Mouse (Mus musculus) embryo, embryonic 9.5 days (tissue): ENCODE data around the gene Cep72.
"Not testable (repeated sequence)": the region's sequence is repeated elsewhere in the genome, so short reads cannot be mapped to it uniquely, and the experiment has no call there.

Source experiments
- DNase-seq: peaks from one replicate; pipeline ENCODE4 v3.0.0-alpha.2; 2017; ENCODE audit errors: extremely low spot score

Cep72 gene

GRCm38 (mm10) chr13:74061613-74062377 is at the start of gene Cep72:
Gene Cep72 (minus strand): TSS chr13:74062299.
- DNase-seq: peak; percentile 97

DNA sequence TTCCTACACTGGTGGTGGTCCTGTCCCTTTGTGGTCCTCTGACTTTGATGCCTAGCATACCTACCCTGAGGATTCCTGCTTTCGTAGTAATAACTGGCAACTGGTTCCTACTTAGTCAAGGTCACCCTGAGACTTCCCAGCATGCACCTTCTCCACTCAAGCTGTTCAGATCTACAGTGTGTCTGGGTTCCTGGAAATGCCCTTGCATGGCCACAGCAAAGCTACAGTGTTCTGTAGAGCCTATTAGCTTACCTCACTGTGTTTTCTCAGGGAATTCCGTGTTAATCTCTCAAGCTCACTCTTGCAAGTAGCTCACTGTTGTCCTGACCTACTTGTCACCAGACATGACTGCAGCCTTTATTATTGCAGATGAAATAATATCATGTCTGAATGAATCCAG is 45.3 kb upstream of the Cep72 start:
- no peak for DNase-seq

DNA sequence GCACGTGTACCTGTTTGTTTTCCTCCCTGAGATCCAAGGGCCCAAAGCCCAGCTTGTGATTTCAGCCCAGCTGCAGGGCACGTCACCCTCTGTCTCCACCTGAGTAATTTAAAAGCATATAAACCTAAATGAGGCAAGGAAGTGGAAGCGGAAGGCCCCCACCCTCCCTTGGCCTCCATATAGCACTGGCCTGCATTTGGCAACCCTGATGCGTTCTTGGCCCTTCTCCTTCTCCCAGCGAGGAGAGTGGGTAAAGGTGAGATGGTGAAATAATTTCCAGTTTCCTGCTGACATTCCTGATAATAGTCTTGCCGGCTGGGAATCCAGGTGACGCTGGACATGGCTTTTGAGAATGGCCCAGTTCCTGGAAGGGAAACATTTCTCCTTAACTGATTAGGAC is 42.3 kb upstream of the Cep72 start:
- DNase-seq: no peak

- DNase-seq: no peak
These were observed 40.9 kb upstream of the Cep72 start for GRCm38 (mm10) chr13:74102831-74103582.

DNA sequence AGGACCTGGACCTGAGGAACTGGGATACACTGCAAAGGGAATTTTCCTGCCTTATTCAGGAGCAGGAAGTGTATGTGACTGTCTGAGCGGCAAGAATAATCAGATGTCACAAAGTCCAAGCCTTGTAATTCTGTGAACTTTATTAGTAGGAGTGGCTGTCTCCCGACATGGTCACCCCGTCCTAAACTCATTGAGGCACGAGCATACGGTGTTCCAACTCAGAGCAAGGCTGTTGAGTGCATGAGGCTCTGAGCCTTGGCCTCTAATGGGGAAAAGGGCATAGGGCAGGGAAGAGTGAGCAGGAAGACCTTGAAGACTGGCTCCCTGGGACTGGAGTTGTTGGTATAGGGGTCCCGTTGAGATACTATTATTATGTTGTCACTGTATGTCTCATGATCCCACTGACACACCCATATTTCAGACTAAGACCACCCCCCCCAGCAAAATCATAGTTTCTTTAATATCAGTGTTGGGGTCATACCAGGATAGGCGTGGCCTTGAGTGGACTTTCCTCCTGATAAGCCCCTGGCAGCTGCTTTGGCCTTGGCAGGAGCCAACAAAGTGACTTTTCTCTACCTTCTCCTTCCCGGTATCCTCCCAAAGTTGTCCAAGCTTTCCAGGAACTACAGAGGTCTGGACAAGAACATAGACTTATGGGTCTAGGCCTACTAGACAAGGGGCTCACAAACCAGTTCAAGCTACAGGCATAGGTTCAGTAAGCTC is 40.2 kb upstream of the Cep72 start:
- no peak for DNase-seq

DNA sequence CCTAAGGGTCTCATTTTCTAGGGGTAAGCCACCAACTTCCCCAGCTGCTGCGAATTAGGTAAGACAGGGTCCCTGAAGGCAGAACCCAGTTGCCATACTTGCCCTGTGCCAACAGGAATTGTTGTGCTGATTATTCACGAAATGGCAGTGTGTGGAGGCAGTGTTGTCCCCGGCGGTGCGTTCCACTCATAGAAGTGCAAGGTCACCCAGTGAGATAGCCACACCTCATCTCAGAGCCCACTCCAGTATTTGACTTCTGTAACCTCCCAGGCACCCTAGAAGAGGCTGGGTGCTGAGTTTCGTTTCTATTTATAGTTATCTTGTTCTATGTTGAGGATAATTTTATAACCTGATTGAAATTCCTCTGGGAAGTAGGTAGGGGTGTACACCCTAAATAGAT is 36.8 kb upstream of the Cep72 start:
- no peak for DNase-seq

DNA sequence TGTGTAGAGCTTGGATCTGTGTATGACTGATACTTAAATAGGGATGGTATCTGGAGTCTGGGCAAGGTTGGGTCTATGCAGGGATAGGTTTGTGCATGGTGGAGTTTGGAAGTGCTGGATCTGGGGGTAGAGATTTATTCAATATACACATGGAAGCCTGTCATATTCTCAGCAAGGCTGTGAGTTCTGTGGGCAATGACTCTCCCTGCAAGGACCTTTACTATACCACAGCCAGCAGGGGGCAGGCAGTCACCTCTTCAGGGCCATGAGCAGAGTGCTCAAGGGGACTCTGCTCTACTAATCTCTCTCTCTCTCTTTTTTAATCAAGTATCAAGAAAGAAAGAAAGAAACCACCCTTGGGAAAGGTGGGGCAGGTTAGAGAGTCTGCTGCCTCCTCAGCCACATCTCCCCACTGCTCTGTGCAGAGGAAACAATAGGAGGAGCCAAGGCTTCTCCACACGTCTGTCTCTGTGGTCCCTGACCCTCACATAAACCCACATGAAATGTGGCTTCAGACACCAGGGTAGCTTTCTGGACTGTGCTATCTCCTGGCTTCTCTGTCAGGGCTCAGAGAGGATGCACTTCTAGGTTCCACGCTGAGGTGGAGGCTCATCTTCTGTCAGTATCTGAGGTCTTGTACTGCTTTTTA is 34.7 kb upstream of the Cep72 start:
- DNase-seq: peak; percentile 49

DNA sequence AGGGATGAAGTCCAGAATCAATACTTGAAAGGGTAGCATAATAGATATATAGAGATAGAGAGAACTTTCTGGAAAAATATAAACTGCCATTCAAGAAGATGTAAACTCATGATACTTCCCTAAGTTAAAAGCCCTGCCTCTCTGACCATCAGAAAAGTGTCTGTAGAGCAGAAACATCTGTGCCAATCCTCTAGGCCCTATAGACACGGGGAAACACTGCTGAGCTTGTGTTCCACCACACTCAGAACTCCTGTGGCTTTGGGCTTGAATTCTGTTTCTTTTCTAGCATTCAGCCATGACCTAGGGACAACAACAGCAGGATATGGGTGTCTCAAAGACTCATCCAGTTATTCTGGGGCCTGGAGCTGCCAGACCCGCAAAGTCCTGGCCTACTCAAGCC is 33.8 kb upstream of the Cep72 start:
- no peak for DNase-seq

DNA sequence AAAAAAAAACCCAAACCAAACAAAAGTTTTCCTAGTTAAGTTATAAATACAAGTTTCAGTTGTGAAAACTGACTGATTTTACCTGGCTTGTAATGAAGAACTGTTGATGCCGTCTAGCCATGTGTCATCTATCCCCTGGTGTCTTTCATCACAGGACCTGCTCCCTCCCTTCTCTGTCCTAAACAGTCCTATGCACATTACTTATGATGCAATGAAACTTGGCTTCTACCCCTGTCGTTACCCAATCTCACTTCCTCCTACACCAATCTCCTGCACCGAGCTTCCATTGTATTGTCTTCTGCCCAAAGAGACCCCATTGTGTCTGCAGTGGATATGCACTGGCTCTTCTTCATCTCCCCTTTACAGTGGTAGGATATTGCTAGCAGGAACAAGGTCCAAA is 28.2 kb upstream of the Cep72 start:
- DNase-seq: no peak

GRCm38 (mm10) chr13:74073369-74073768 is 11.3 kb upstream of the Cep72 start:
- no peak for DNase-seq

DNA sequence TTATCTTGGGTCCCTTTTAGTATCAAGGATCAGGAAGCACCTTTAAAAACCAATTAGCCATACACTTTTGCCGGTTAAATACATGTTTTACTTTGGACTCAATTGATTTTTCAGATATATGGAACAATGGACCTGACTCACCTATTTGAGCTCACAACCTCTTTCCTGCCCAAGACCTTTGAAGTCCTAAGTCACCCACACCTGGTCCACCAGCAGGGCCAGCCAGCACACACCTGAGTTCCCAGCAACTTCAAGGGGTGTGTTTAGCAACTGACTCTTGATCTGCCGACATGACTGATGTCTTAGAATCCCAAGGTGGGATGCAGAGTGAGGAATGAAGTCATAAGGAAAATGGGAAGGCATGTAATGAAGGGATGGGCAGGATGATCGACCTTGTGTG is 9.6 kb upstream of the Cep72 start:
- DNase-seq: no peak

DNA sequence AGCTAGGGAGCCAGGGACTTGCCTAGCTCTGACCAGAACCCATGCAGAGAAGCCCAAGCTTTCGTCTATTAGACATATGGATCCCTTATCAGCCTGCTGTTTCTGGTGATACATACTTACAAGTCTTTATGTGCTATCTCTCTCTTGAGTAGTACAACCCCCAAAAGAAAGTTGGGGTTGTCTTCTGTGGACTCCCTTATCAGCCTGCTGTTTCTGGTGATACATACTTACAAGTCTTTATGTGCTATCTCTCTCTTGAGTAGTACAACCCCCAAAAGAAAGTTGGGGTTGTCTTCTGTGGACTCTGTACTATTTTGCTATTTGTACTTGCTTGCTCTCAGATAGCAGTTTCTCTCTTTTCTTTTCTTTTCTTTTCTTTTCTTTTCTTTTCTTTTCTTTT is 9.1 kb upstream of the Cep72 start:
- DNase-seq: not testable (repeated sequence)

DNA sequence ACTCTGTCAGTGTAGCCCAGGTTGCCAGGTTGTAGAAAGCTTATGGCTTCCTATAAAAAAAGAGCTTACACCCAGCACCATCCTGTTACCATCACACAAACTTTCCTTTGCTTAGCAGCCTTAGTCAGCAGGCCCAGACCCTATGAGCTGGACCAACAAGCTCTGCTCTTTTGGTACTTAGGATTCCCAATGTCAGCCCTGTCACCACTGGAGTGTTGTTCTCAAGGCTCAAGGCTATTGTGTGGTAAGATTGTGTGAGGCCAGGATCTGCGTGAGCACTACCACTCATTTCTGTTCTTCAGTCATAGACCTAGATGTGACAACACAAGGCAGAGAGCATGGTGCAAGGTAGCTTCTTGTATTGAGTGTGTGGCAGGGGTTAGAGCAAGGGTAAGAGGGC is 4.5 kb upstream of the Cep72 start:
- no peak for DNase-seq

- no peak for DNase-seq
These were observed 1.4 kb upstream of the Cep72 start for GRCm38 (mm10) chr13:74063340-74064050.

DNA sequence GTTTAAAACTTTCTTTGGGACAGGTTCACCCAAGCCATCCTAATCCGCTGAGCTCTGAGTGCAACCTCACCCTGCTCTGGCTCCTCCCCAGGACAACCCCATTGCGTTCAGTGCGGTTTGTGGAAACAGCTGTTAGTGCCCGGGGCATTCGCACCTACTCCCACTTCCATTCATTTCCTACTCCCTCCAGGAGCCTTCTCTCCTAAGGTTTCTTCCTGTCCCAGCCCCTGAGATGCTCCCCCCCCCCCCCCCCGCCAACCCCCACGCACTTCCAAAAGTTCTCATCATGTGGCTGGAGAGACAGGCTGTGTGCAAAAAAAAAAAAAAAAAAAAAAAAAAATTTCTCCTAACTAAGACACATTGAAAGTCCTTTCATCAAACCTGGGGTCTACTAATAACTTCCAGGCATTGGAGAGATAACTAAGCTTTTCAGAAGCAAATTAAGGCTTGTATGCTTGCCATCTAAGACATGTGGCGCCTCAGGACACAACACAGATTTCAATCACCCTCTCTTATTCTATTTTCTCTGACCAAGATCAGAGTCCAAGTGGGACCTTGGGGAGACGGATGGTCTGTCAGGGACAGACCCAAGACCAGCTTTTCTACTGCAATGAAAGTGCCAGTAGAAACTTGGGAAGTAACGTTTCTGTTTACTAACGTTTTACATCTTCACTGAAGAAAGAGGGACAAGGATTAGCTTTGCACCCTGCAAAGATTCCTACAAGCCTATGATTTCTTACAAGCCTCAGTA is 454 bp upstream of the Cep72 start:
- DNase-seq: no peak

- DNase-seq: no peak
These were observed 4.0 kb downstream of the Cep72 start for GRCm38 (mm10) chr13:74058081-74058480.

DNA sequence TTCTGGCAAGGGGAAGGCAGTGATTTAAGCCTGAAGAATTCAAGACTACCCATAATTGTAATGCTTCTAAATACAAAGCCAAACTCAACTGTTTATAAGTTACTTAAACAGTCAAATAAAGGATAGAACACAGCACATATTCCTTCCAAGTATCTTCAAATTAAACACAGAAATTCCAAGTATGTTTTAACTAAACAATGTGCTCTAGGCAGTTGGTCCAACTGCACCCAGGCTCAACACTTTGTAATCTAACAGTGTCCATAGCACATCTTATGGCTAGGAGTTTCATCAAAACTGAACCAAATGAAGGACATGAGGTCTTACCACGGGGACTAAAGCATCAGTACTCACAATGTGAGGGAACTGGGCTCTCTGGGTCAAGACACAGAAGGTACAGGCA is 5.9 kb downstream of the Cep72 start:
- no peak for DNase-seq

GRCm38 (mm10) chr13:74039926-74040325 is 22.2 kb downstream of the Cep72 start:
- no peak for DNase-seq

DNA sequence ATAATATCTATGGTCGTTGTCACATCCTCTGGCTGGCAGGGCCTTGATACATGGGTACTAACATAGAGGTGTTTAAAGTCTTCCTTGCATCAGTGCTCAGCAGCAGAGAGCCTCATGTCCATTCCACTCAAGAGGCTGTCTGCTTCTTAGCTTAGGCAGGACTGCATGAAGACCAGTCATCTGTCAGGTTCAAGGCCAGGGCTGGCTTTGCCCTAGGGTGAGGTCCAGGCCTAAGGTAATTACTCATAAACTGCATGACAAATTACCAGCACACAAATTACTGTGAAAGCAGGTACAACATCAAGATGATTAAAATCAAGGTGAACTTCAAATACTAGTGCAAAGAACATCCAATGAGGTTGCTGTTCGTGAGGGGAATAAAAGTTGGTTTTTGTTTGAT is 26.3 kb downstream of the Cep72 start:
- no peak for DNase-seq

DNA sequence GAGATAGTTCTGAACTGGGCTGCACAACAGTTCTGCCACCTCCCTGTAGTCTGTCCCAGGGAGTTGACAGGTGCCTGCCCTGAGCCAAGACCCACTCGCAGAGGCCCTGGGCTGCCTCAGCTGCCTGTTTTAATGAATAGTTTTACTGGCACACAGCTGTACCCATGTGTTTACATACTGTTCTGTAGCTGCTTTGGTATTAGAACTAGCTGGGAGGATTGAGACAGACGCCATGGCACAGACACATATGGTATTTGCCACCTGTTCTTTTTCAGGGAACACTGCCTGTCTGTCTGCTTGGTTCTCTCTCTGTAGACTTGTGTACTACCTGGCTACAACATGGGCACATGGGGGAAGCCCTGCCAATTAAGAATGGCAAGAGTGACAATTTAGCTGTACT is 27.3 kb downstream of the Cep72 start:
- DNase-seq: no peak

GRCm38 (mm10) chr13:74031133-74031532 is 31.0 kb downstream of the Cep72 start:
- DNase-seq: no peak
